Mouse (Mus musculus): Measurements from ENCODE around the gene Ssh1. TPM values are rescaled to one million over a fixed set of nuclear protein-coding genes. Genes with fewer than 3 reads are reported as not detected.
A peak's percentile ranks its signal among the peaks of the same experiment; 100 is the strongest.

Gene Ssh1
- polyA plus RNA-seq, 1 experiment from 2014 or later = 22.4 TPM

DNA sequence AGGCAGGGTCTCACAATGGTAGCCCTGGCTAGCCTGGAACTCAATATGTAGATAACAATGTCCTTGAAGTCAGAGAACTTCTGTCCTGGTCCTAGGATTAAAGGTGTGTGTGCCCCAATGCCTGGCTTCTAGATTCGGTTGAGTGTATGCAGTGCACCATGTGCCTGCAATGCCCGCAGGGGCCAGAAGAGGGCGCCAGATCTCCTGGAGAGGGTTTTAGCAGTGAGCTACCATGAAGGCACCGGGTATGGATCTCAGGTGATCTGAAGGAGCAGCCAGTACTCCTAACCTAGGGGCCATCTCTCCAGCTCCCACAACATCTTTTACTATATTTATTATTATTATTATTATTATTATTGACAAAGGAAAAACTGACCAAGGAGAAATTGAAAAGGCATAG lies 37.2 kb downstream of the Ssh1 start:
- ATAC-seq (ENCODE audit: low FRiP score) = peak; percentile 50; the same call in 1 of the 2 replicates
- peaks cover 44% of the 10 kb centered on the region for H3K36me3 ChIP-seq

DNA sequence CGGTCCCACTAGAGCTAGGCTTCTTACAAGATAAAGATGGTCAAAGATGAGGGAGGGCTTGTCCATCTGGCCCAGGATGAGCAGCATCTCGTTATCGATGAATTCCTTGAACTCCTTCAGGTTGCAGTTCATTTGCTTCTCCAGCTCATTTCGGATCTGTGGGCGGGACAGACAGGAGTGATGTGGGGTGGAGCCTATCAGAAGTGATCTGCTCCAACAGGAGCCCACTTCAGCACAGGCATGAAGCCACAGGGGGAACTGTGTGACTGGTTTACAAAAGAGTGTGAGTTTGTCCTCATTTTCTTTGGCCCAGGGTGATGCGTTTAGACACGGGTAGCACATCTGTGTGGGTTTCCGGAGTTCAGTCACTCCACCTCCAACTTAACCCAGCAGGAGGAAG lies 38.0 kb downstream of the Ssh1 start:
- Histone ChIP-seq H3K4me2 (replicated peaks) (no peak overlapping the region), H3K27ac (no peak overlapping the region), H3K9me3 (replicated peaks) (no peaks in the 10 kb centered on the region), H3K9ac (no peak overlapping the region), H3K27me3 (no peaks in the 10 kb centered on the region), H3K4me1 (peaks cover 11% of the 10 kb centered on the region), H3K4me3 (no peak overlapping the region), H3K36me3 (peaks cover 48% of the 10 kb centered on the region)
- 94% methylated on average over 8 of the region's 8 CpGs for WGBS
- ATAC-seq (ENCODE audit: low FRiP score) = no peak

More for the DNA sequence above, 37.2 kb downstream of the Ssh1 start:
- no peak overlapping the region for H3K27ac ChIP-seq
- no peak overlapping the region for H3K4me2 ChIP-seq (replicated peaks)
- no peak overlapping the region for H3K4me3 ChIP-seq
- 5% methylated on average over 4 of the region's 4 CpGs for WGBS
- peaks cover 11% of the 10 kb centered on the region for H3K4me1 ChIP-seq
- H3K9ac ChIP-seq = no peak overlapping the region
- no peaks in the 10 kb centered on the region for H3K27me3 ChIP-seq
- no peaks in the 10 kb centered on the region for H3K9me3 ChIP-seq (replicated peaks)

- Histone ChIP-seq H3K9ac (no peak overlapping the region), H3K4me1 (peaks cover 11% of the 10 kb centered on the region), H3K27me3 (no peaks in the 10 kb centered on the region), H3K4me2 (replicated peaks) (no peak overlapping the region), H3K4me3 (no peak overlapping the region), H3K36me3 (peaks cover 49% of the 10 kb centered on the region), H3K9me3 (replicated peaks) (no peaks in the 10 kb centered on the region), H3K27ac (no peak overlapping the region)
- 93% methylated on average over 5 of the region's 5 CpGs for WGBS
- ATAC-seq (ENCODE audit: low FRiP score) = no peak
Measured at GRCm38 (mm10) chr5:113955281-113955680, 38.4 kb downstream of the Ssh1 start.

GRCm38 (mm10) chr5:113954421-113954820 lies 39.3 kb downstream of the Ssh1 start:
- no peaks in the 10 kb centered on the region for H3K27me3 ChIP-seq
- H3K4me3 ChIP-seq = no peak overlapping the region
- peak; percentile 48 for ATAC-seq (ENCODE audit: low FRiP score)
- H3K4me1 ChIP-seq = peaks cover 7% of the 10 kb centered on the region
- H3K27ac ChIP-seq = no peak overlapping the region; the same call in 1 of the 2 replicates
- no peak overlapping the region for H3K4me2 ChIP-seq (replicated peaks)
- H3K9ac ChIP-seq = no peak overlapping the region
- 12% methylated on average over 7 of the region's 7 CpGs for WGBS
- no peaks in the 10 kb centered on the region for H3K9me3 ChIP-seq (replicated peaks)
- peaks cover 57% of the 10 kb centered on the region for H3K36me3 ChIP-seq

DNA sequence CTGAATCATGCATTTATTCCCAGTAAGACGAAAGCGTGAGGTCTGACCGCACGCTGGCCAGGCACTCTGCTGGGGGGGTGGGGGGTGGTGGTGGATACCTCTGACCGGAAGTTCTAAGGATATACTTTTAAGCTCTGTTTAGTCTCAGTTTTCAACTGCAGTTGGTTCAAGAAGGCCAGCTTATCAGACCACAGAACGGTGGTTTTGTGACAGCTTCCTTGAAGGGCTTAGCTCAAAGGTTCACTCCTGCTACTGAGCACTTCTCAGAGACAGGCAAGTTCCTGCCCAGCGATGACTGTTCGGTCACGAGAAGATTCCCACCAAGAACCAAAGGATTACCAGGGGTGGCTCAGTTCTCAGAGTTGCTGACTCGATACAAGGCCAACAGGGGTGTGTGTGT lies 41.2 kb downstream of the Ssh1 start:
- H3K4me3 ChIP-seq = no peak overlapping the region
- H3K4me1 ChIP-seq = no peaks in the 10 kb centered on the region
- no peak for ATAC-seq (ENCODE audit: low FRiP score)
- no peaks in the 10 kb centered on the region for H3K27me3 ChIP-seq
- H3K36me3 ChIP-seq = peaks cover 64% of the 10 kb centered on the region
- 94% methylated on average over 10 of the region's 10 CpGs for WGBS
- H3K4me2 ChIP-seq (replicated peaks) = no peak overlapping the region
- no peak overlapping the region for H3K27ac ChIP-seq
- no peak overlapping the region for H3K9ac ChIP-seq
- 0 out of 2 replicates have a peak, but pooled peaks cover 1% of the 10 kb centered on the region for H3K9me3 ChIP-seq (replicated peaks)

DNA sequence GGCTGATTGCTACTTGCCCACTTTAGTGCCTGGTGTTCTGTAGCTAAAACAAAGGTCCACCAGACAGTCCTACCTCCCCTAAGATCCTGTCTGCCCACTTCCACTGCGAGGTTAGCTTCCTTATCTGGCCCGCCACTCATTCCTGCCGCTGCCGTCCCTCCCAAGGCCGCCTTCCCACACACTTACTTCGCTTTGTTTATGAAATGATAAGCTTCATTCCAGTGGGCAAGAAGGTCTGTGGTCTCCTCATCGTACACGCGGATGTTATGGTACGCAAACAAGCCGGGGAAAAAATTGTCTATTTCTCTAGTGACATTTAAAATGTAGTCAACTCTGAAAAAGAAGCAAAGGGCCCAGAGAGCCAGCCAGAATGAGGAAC lies 42.0 kb downstream of the Ssh1 start:
- no peak overlapping the region for H3K27ac ChIP-seq
- WGBS = 96% methylated on average over 11 of the region's 11 CpGs
- H3K4me3 ChIP-seq = no peak overlapping the region
- no peak for ATAC-seq (ENCODE audit: low FRiP score)
- no peak overlapping the region for H3K9ac ChIP-seq
- peaks cover 71% of the 10 kb centered on the region for H3K36me3 ChIP-seq
- 0 out of 2 replicates have a peak, but pooled peaks cover 5% of the 10 kb centered on the region for H3K9me3 ChIP-seq (replicated peaks)
- H3K4me2 ChIP-seq (replicated peaks) = no peak overlapping the region
- no peaks in the 10 kb centered on the region for H3K27me3 ChIP-seq
- H3K4me1 ChIP-seq = no peaks in the 10 kb centered on the region

DNA sequence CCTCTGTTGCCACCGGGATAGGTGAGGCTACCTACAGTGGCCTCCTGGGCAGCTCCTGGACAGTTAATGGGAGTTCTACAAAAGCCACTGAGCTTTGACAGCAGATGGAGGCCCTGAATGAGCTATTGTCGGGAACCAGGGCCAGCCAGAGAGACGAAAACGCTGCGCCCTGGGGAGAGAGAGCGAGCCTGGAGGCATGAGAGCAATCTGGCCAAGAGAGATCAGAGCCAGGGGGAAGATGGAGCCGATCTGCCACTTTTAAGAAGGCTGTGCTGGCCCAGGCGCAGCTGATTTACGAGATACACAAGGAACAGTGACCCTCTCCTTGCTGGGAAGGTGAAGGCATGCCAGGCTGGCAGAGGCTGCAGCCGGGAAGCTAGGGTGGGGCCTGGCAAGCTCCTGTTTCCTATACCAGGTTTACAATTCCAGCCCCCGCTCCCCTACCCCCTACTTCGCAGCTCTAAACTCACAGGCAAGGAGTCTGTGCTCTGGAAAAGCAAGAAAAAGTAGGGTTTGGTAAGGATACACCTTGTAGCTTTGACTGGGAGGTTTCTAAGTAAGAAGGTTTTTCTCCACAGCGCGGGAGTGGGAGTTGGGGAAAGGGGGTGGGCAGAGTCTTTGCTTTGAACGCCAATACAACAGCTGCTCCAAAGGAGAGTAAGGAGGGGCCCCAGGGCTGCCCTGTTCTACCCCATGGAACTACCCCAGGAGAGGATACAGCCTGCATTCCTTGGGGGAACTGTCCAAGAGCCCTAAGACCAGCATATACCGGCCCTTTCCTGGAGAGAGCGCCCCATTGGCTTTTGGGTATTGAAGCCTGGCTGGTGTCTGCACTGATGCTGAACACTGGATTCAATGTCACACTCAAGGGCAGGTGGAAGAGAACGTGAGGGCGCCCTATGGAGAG lies 42.7 kb downstream of the Ssh1 start:
- no peak overlapping the region for H3K4me2 ChIP-seq (replicated peaks)
- no peak overlapping the region for H3K4me3 ChIP-seq
- H3K27me3 ChIP-seq = no peaks in the 10 kb centered on the region
- 83% methylated on average over 19 of the region's 19 CpGs for WGBS
- no peak for ATAC-seq (ENCODE audit: low FRiP score)
- peaks cover 77% of the 10 kb centered on the region for H3K36me3 ChIP-seq
- no peaks in the 10 kb centered on the region for H3K4me1 ChIP-seq
- H3K27ac ChIP-seq = peak overlapping the region; percentile 12; the same call in 1 of the 2 replicates
- 0 out of 2 replicates have a peak, but pooled peaks cover 5% of the 10 kb centered on the region for H3K9me3 ChIP-seq (replicated peaks)
- H3K9ac ChIP-seq = no peak overlapping the region

GRCm38 (mm10) chr5:113950133-113950532 lies 43.6 kb downstream of the Ssh1 start:
- ATAC-seq (ENCODE audit: low FRiP score) = no peak
- H3K4me2 ChIP-seq (replicated peaks) = no peak overlapping the region
- H3K9me3 ChIP-seq (replicated peaks) = 0 out of 2 replicates have a peak, but pooled peaks cover 5% of the 10 kb centered on the region
- 93% methylated on average over 17 of the region's 17 CpGs for WGBS
- peaks cover 79% of the 10 kb centered on the region for H3K36me3 ChIP-seq
- no peak overlapping the region for H3K9ac ChIP-seq
- H3K4me1 ChIP-seq = no peaks in the 10 kb centered on the region
- H3K27me3 ChIP-seq = no peaks in the 10 kb centered on the region
- H3K4me3 ChIP-seq = no peak overlapping the region
- no peak overlapping the region for H3K27ac ChIP-seq

- H3K4me1 ChIP-seq = peaks cover 8% of the 10 kb centered on the region; the same call in 1 of the 2 replicates
- 74% methylated on average over 2 of the region's 2 CpGs for WGBS
Measured at GRCm38 (mm10) chr5:113947280-113947679, 46.4 kb downstream of the Ssh1 start.

GRCm38 (mm10) chr5:113945126-113945525 lies 48.6 kb downstream of the Ssh1 start:
- Histone ChIP-seq H3K4me2 (replicated peaks) (no peak overlapping the region), H3K36me3 (peaks cover 92% of the 10 kb centered on the region), H3K27ac (no peak overlapping the region), H3K4me1 (peaks cover 8% of the 10 kb centered on the region; the same call in 1 of the 2 replicates), H3K4me3 (no peak overlapping the region), H3K9ac (no peak overlapping the region), H3K9me3 (replicated peaks) (0 out of 2 replicates have a peak, but pooled peaks cover 5% of the 10 kb centered on the region), H3K27me3 (no peaks in the 10 kb centered on the region)
- no peak for ATAC-seq (ENCODE audit: low FRiP score)
- WGBS = 93% methylated on average over 6 of the region's 6 CpGs

More at GRCm38 (mm10) chr5:113947280-113947679, 46.4 kb downstream of the Ssh1 start:
- no peaks in the 10 kb centered on the region for H3K27me3 ChIP-seq
- no peak overlapping the region for H3K9ac ChIP-seq
- ATAC-seq (ENCODE audit: low FRiP score) = no peak
- H3K36me3 ChIP-seq = peaks cover 89% of the 10 kb centered on the region
- H3K4me3 ChIP-seq = no peak overlapping the region
- H3K9me3 ChIP-seq (replicated peaks) = 0 out of 2 replicates have a peak, but pooled peaks cover 5% of the 10 kb centered on the region
- H3K4me2 ChIP-seq (replicated peaks) = no peak overlapping the region
- no peak overlapping the region for H3K27ac ChIP-seq

GRCm38 (mm10) chr5:113943328-113943727 lies 50.4 kb downstream of the Ssh1 start:
- Histone ChIP-seq H3K36me3 (peaks cover 81% of the 10 kb centered on the region), H3K4me2 (replicated peaks) (no peak overlapping the region), H3K4me3 (no peak overlapping the region), H3K27ac (0 out of 2 replicates have a peak overlapping the region, but pooled peaks have one; percentile 2), H3K27me3 (no peaks in the 10 kb centered on the region), H3K4me1 (peaks cover 8% of the 10 kb centered on the region; the same call in 1 of the 2 replicates), H3K9ac (no peak overlapping the region), H3K9me3 (replicated peaks) (0 out of 2 replicates have a peak, but pooled peaks cover 5% of the 10 kb centered on the region)
- ATAC-seq (ENCODE audit: low FRiP score) = no peak
- WGBS = 65% methylated on average over 12 of the region's 12 CpGs

DNA sequence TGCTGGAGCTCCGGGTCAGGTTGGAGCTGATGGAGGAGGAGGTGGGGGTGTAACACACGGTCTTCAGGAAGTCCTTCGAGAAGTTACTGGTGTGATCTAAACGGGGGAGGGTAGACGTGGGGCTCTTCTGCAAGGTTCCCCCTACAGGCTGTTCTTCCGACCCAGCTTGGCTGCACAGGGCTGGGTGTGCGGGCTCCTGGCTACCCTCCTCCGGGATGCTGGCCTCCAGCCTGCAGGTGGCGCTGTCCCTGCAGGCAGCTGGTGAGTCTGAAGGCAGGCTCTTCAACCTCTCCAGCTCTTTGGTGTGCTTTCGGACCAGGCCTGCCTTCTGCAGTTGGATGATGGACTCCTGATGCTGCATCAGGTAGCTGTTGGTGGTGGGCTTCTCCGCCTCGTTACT lies 51.1 kb downstream of the Ssh1 start:
- H3K4me2 ChIP-seq (replicated peaks) = no peak overlapping the region
- H3K27ac ChIP-seq = peak overlapping the region; percentile 2; the same call in 1 of the 2 replicates
- H3K9me3 ChIP-seq (replicated peaks) = 0 out of 2 replicates have a peak, but pooled peaks cover 4% of the 10 kb centered on the region
- H3K4me1 ChIP-seq = peaks cover 15% of the 10 kb centered on the region
- no peaks in the 10 kb centered on the region for H3K27me3 ChIP-seq
- no peak overlapping the region for H3K4me3 ChIP-seq
- H3K9ac ChIP-seq = no peak overlapping the region
- WGBS = 91% methylated on average over 12 of the region's 12 CpGs
- H3K36me3 ChIP-seq = peaks cover 78% of the 10 kb centered on the region
- ATAC-seq (ENCODE audit: low FRiP score) = 0 out of 2 replicates have a peak, but pooled peaks have one; percentile 25
